Mouse (Mus musculus) cerebellum, postnatal 10 days (tissue): ENCODE measurements around the gene Pmpca.
"Not testable (repeated sequence)": the region's sequence is repeated elsewhere in the genome, so short reads cannot be mapped to it uniquely, and the experiment has no call there.

Experiments used
- DNase-seq, 2 experiments: peaks; one replicate each; pipeline ENCODE4 v3.0.0; 2021; ENCODE audit warnings: mixed read lengths in 2 of 2

The Pmpca gene

DNA sequence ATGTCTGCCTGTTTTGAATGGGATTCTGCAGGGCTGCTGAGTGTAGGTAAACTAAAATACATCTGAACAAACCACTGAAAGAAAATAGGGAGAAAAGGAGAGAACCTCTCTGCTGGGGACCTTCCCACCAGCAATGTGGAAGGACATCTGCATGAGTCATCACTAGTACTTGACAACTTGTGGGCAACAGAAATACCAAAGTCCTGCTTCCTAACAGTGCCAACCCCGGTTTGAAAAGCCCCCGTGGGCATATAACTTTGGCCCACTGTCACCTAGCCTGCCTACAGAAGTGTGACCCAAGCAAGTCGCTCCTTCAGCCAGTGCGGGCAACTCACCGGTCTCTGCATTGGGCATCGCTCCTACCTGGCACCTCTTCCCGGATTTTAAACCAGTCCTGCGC, 16.7 kb upstream of the Pmpca start:
- no peak for DNase-seq

DNA sequence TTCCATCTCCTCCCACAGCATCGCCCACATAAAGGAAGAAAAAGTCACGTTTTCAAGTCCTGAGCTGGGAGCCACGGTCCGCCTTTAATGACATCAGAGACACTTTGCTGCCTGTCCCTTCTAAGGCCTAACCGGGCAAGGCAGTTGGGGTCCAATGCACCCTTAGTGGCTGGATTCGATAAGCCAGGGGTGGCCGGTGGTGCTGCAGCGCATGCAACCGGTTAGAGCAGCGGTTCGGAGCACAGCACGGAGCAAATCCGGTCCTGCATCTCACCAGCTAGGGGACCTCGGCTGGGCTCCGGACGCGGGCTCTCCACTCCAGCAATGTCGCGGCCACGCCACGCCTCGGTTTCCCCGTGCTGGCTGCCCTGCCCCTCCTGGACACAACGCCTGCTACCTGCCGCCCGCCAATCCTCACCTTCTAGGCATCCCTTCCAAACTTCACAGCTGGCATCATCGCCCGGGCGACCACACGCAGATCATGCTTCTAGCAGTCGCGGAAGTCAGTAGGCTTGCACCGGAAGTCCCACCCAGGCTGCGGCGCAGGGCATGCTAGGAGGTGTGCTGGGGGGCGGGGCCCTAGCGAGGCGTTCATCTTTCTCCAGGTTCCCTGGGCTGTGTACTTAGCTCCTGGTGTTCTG, 8.9 kb upstream of the Pmpca start, which contains the start of gene Snapc4:
TSS of gene Snapc4 (minus strand) at position 523 of the 641 bp plus-strand sequence.
- peak; percentile 87 to 90 for DNase-seq

- not testable (repeated sequence) for DNase-seq
Observed at GRCm38 (mm10) chr2:26380871-26381270, 8.3 kb upstream of the Pmpca start.

GRCm38 (mm10) chr2:26387713-26388112, 1.4 kb upstream of the Pmpca start:
- no peak for DNase-seq

DNA sequence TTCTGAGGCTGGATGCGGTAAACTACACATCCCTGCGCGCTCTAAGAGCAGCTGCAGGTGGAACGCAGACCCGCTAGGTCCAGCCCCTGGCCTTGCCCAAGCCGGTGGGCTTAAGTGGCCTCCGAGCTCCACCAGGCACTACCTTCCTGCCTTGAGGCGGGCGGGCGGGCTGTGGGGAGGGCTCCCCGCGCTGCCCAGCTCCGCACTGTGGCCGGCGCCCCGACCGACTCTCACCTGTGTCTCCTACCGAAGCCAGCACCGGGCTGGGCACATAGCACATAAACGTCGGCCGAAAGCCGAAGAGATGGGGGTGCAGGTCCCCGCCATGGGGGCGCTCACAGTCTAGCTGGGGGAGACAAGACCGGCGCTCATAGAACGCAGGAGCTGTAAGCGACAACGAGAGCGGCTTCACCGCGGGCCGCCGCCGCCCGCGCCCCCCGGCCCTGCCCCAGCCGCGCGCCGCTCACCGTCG, 421 bp upstream of the Pmpca start:
- peak in 1 of 2 experiments; percentile 55 for DNase-seq

- DNase-seq, result no peak
Observed at GRCm38 (mm10) chr2:26390954-26391353, 1.8 kb downstream of the Pmpca start.

DNA sequence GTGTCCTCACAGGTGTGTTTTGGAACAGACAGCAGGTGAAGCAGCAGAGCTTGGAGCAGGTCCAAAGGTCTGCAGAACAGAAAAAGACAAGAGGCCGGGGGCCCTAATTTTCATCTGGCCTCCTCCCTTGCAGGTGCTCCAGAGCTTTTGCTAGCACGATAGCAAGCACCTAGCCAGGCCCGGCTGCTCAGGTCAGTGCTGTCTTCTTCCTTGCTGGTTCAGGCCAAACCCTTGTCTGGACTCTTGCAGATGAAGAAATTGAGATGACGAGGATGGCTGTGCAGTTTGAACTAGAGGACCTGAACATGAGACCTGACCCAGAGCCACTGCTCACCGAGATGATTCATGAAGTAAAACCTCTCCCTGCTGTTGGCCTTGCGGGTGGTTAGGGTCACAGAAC, 2.5 kb downstream of the Pmpca start:
- no peak for DNase-seq

GRCm38 (mm10) chr2:26398978-26399377, 9.8 kb downstream of the Pmpca start:
- DNase-seq, result no peak

DNA sequence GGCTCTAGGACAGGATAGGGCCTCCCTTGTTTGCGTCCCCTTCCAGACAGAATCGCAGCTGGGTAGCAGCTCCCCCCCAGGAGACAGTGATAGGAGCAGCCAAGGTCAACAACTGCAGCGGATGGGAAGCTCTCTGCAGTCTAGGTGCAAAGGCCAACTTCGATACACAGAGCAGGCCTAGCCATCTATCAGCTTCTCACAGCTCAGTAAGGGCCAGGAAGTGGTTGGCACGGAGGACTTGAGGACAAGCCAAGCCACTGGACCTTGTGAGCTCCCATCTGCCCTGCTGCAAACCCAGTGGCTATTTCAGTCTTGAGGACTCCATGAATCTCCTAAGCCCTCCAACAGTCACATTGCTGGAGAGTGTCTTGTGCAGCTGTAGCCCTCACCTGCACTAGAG, 10.5 kb downstream of the Pmpca start:
- DNase-seq, result peak; percentile 53 to 59

DNA sequence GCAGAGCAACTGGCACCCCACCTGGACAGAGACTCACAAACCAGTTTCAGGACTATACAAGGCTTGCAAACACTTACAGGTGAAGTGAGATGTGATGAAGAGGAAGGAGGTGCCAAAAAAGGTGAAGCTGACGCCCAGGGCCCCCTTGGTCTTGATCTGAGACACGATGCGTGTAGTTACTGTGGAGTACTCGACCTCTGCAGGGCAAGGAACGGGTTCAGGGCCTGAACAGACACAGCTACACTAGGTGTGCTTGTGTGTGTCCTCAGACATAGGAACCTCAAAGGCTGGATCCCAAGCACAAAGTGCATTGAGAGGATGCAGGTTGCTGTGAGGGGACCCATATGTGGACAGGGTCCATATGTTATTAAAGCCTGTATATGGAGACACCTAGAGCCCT, 11.2 kb downstream of the Pmpca start:
- no peak for DNase-seq

GRCm38 (mm10) chr2:26401023-26401422, 11.9 kb downstream of the Pmpca start:
- no peak for DNase-seq

DNA sequence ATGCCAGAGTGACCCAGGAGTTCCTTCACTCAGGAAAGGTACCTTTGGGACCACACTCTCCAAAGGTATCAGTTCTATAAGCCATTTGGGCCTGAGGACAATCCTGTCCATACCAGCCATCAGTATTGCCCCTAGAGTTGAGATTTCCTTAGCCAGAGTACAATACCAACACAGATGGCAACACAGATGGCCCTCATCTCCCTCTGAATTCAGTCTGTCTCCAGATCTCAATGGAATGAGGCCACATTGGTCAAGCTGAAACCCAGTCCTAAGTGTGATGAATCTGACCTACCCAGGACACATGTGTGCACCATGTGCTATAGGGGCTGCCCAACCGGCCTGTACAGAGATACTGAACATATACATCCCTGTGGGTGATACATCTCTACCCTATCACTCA, 13.1 kb downstream of the Pmpca start:
- peak in 1 of 2 experiments; percentile 51 for DNase-seq

GRCm38 (mm10) chr2:26403306-26403705, 14.2 kb downstream of the Pmpca start:
- no peak for DNase-seq

DNA sequence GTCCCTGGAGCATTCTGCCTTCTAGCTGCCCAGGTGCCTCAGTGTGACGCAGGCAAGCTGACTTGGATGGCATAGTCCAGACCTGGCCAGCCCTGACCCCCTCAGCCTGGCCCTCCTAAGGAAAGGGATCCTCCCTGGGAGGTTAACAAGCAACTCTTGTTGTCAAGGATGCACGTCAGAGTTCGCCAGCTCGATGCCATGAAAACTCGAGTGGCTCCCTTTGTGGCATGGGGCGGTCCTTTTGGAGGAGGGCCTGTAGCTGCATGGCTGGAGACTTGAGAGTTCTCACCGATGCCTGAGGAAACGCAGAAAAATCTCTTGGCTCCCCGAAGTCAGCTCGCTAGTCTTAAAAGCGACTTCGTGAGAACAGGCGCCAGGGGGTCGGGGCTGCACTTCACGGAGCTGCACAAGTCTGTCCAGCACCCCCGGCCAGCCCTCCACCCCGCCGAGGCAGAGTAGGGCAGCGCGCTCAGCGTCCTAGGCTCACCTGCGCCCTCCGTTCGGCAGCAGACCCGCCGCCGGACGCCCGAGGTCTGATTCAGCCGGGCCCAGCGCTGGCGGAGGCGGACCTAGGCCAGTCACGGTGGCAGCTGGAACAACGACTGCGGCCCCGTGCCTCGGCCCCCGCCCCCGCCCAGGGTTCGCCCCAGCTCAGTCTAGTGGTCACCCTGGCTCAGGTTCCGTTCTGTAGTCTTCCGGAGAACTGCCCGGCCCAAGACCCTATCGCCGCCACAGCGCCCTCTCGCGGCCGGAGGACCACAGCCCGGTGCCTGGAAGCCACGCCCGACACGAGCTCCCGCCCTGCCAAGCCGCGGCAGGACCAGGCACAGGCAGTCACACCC, 19.6 kb downstream of the Pmpca start, which contains the start of gene Inpp5e:
TSS of gene Inpp5e (minus strand) at position 689 of the 842 bp plus-strand sequence.
- peak; percentile 99 to 100 for DNase-seq

DNA sequence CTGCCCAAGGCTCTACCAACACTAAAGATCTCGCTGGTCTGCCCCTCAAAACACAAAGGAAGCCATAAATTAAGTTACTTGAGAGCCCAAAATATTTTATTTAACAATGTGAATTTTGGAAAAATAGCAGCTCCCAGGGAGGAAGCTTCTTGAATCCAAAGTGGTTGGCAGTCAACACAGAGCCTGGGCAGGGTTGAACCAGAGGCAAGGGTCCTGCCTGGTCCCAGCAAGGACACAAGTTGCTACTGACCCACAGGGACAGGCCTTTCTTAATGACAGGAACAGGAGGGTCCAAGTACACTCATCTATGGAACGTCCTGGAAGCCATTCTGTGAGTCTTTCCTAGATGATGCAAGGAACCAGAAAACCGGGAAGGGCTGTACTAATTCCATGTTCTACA, 20.2 kb downstream of the Pmpca start:
- DNase-seq, result no peak

DNA sequence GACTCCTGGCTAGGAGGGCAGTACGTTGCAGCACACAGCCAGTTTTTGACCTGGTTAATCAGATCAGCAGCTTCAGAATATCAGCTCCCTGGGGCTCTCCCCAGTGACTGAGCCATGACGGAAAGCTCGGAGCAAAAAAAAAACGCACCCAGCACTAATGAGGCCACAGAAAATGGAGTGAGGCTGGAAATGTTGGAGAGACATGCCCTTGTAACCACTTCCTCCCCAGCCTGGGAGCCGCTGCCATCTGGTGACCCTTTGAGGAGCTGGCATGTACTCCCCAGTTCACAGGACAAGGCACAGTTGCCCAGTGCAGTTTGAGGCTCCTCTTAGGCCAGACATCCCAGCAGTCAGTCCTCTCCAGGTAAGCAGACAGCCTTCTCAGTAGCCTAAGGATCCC, 21.0 kb downstream of the Pmpca start:
- peak; percentile 65 to 69 for DNase-seq

GRCm38 (mm10) chr2:26410931-26411411, 21.8 kb downstream of the Pmpca start:
- peak; percentile 45 to 51 for DNase-seq

DNA sequence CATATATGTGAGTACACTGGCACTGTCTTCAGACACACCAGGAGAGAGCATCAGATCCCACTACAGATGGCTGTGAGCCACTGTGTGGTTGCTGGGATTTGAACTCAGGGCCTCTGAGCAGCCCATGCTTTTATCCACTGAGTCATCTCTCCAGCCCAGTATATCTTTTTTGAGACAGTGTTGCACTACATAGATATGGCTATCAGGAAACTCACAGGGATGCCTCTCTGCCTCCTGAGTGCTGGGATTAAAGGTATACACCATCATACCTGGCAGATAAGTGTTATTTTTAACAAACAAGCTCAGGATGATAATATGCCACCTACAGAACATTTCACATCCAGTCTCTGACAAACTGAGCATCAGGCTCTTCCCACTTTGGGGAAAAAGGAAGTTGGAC, 27.9 kb downstream of the Pmpca start:
- DNase-seq, result no peak

DNA sequence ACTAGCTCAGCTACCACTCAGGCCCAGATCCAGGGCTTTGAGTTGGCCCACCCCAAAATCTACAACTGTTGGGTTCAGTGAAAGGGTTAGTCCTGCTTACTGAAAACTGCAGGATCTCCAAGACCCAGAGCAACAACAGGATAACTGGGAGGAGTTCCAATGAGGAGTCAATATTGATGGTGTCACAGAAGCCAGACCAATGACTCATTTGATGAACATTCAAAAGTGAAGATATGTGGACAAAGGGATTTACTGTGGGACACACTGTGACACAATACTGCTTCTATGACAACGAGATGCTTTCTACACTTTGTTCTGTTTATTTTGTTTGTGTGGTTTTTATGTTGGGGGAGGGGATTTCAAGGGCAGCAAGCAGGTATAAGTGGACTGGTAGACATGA, 29.0 kb downstream of the Pmpca start:
- DNase-seq, result no peak

- DNase-seq, result no peak
Observed at GRCm38 (mm10) chr2:26421969-26422368, 32.8 kb downstream of the Pmpca start.

GRCm38 (mm10) chr2:26423086-26423485, 33.9 kb downstream of the Pmpca start:
- no peak for DNase-seq

GRCm38 (mm10) chr2:26424541-26424940, 35.4 kb downstream of the Pmpca start:
- DNase-seq, result no peak

- no peak for DNase-seq
Observed at GRCm38 (mm10) chr2:26429851-26430250, 40.7 kb downstream of the Pmpca start.
